Mouse (Mus musculus) ES-CJ7 (cell line): ENCODE results near the gene Trem2.

Experiments used
- DNase-seq: peaks from one replicate; pipeline ENCODE4 v3.0.0; 2011; ENCODE audit warnings: low read depth, low spot score

Trem2 gene

DNA sequence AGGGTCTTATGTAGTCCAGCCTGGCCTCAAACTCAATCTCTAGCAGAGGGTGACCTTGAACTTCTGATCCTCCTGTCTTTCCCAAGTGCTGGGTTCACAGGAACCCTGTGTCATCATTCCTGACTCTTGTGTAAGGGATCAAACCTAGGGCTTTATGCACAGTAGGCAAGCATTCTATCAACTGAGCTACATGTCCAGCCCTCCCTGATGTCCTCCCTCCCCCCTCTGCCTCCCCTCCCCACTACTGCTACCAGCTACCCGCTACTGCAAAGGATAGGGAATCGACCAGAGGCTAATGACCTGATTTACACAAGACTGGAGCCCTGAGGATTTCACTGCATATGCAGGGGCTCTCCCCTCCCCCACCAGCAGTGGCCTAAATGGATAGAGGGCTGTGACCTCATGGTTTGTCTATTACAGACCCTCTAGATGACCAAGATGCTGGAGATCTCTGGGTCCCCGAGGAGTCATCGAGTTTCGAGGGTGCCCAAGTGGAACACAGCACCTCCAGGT lies 4.5 kb downstream of the Trem2 start:
- DNase-seq: peak; percentile 86

DNA sequence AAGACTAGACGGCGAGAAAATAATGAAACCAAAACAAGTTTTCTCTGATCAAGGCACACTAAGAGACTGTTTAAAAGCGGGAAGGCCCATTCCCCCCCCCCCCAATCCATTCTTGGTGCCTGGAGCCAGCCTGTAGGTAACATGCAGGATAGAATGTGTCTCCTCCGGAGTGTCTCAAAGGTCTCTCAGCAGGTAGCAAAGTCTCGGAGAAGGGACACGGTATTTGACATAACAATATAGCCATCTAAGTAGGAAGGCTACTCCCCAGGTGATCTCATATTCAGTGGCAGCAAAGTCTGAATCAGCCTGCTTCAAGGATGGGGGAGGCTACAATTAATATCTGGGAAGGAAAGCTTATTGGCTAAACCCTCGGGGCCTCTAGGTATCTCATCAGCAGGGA lies 6.8 kb downstream of the Trem2 start:
- peak; percentile 57 for DNase-seq

DNA sequence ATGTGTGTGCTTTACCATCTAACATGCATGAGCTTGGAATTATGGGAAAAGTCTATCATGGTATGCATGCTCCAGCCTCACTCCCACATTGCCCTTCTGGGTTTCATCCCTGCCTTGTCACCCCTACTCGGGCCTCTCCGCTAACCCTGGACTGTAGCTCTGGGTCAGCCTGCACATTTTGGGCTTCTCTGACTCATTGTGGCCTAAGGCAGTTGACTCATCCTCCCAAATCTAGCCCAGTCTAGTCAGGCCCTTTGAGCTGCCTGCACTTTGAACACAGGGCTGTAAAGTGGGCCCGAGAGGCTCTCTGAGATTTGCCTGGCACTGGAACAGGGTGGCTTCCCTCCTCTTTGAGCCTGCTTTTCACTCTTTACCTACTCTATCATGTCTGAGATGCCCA lies 9.6 kb downstream of the Trem2 start:
- DNase-seq: no peak

DNA sequence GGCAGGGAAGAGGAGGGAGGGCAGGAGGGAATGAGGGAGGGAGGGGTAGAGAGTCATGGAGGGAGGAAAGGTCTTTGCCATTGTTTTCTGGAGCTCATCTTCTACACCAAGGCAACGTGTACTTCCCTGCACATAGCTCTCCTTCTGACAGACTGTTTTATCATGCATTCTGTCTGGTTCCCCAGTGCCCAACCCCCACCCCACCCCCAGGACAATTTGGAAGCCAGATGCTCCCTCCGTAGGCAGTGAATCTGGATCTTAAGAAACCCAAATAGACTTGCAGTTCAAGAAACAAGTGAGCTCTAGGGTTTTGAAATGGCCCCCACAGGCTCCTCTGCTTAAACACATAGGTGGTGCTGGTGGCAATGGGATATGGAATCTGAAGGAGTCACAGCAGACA lies 11.7 kb downstream of the Trem2 start:
- no peak for DNase-seq

DNA sequence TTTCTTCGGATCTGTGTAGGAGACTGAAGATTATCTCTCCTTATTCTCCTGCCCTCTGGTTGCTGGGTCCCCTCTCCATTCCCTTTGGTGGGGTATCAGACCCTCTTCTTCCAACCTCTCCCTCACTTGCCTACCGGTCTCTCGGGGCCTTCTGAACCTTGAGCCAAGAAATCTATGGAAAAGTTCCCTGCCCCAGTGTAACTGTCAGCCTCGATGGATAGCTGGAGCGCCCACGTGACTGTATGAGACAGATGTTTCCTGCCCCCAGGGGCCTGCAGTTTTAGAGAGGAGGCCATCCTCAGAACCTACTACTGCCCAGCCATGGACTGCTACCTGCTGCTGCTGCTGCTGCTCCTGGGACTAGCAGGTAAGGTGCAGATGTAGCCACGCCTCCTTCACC lies 13.4 kb downstream of the Trem2 start, which contains the start of gene Treml1:
TSS of gene Treml1 (plus strand) at position 301 of the 400 bp plus-strand sequence.
- DNase-seq: no peak

DNA sequence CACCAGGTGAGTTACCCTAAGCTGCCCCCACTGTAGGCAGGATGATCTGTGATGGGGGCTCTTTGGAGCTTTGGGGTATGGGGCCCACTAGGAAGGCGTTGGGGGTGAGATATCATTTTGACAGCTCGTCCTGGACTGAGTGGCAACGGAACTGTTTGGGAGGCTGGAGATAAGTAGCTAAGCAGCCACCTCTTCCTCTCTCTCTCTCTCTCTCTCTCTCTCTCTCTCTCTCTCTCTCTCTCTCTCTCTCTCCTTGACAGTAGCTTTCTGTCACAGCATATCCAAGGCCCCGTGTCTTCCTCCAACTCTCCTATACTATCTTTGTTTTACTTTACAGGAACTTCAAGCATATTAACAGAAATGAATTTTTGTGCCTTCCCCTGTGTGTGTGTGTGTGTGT lies 14.3 kb downstream of the Trem2 start:
- DNase-seq: no peak

DNA sequence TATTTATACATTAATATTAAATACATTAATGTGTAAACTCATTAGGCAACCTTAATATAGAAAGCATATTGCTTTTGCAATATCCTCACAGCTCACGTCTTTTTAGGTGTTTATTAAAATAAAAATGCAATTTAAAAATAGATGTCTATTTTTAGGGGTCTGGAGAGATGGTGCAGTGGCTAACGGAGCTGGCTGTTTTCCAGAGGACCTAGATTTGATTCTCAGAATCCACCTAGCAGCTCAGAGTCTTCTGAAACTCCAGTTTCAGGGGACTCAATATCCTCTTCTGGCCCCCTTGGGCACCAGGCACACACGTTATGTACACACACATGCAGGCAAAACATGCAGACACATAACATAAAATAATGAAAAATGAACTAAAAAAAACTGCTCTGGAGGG lies 16.1 kb downstream of the Trem2 start:
- no peak for DNase-seq

DNA sequence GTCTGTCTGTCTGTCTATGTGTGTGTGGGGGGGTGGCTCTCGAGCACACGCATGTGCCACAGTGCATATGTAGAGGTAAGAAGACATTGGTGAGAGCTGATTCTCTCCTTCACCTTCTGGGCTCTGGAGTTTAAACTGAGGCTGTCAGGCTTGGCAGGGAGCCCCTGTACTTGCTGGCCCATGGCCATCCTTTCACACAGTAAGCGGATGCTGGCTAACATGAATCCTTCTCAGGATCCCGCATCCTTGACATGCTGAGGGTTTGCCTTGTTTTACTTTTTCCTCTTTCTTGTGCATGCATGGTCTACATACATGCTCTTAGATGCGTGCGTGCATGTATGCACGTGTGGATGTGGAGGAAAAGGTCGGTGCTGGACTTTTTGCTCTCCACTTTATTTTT lies 16.8 kb downstream of the Trem2 start:
- DNase-seq: no peak

DNA sequence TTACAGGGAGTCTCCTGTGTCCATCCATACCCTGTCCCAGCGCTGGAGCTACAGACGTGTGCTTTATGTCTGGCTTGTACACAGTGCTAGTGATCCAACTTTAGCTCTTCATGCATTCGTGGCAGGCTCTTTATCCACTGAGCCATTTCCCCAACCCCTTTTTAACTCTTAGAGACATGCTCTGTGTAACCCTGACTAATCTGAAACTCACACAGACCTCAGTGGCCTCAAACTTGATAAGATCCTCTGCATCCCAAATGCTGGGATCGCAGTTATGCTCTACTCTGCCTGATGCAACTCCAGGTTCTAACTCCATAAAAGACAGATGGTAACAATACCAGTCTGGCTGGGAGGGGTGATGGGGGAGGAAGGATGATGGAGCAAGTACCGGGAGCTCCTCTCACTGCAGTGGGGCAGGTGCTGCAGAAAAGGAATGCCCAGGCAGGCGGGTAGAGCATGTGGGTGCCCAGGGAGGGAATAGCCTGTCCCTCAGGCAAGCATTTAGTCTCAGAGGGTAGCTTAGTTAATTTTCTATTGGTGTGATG lies 17.3 kb downstream of the Trem2 start:
- DNase-seq: no peak

DNA sequence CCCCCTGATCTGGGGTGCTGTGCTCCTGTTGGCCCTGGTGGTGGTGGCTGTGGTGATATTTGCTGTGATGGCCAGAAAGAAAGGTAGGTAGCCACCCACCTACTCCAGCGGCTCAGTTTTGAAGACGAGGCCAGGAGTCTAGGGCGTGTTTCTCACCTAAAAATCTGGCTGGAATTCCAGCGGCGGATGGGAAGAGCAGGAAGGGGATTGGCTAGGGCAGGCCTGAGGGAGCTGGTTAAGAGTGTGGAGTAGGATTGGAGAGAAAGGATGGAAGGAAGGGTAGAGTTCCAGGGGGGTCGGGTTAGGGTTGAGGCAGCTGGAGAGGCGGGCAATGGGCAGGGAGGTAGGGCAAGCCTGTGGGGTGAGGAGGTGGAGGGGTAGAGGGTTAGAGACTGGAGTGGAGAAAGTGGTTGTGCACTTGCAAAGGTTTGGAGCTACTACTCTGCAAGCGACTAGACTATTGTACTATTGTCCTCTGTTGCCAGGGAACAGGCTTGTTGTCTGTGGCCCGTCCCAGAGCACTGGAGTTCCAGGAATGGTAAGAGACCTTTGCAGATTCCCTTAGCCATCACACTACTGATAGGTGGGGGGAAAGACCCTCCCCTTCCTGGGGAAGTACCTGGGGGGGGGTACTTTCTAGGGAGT lies 19.4 kb downstream of the Trem2 start:
- DNase-seq: peak; percentile 35

DNA sequence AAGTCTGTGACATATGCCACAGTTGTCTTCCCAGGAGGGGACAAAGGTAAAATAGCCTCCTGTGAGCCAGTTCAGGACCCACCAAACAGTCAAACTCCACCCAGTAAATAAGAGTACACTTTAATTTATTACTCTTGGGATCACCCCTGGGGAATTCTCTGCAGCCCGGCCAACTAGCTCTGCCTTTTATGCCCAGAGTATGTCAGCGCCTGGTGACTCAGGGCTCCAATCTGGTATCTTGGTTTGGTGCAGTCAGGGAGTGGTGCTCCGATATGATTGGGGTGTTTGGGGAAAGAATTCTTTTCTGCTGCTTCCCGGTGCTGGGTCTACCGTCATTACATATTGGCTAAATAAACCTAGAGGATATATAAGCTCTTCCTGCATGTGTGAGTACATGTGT lies 20.6 kb downstream of the Trem2 start:
- DNase-seq: no peak

DNA sequence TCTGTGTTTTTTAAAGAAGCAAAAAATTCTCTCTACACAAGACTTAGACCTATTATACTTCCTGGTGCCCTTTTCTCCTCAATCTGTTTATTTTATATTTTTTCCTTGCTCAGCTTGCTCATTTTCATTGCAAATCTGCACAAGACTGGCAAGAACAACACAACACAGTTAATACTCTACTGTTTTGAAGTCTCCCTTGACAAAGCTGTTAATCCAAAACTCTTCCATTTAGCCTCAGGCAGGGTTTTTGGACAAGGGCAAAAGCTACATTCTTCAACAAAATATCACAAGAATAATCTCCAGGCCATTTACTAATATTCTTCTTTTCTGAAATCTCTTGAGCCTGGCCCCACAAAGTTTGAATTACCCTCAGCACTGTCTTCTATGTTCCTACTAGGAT lies 25.4 kb downstream of the Trem2 start:
- no peak for DNase-seq

DNA sequence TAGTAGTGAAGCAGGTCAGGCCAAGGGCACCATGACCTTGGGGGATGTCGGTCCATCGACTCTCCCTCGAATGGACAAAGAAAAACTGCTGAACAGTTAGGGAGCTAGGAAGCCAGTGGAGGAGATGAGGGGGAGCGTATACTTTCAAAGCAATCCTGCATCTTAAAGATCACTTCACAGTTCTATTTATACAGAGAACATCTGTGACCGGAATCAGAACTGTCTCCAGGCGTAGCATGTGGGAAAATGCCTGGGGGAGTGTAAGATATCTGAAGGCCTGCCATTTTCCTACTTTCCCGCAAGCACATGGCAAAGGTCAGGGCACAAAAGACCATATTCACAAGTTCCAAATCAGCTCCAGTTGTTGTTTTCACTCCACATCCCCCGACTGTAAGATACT lies 26.8 kb downstream of the Trem2 start:
- peak; percentile 34 for DNase-seq

DNA sequence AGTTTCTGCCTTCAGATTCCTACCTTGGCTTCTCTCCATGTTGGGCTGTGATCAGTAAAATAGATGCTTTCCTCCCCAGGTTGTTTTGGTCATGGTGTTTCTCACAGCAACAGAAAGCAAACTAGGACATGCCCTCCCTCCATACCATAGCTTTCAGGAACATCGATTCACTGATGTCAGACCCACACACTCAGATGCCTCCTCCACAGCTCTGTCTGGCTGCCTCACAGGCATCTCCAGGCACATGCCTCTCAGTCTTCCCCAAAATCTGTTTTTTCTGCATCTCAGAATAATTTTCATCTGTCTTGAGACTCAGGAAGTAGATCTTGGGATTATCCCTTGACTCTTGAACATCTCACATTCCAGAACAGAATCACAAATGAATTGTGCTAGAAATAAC lies 29.9 kb downstream of the Trem2 start:
- DNase-seq: no peak

DNA sequence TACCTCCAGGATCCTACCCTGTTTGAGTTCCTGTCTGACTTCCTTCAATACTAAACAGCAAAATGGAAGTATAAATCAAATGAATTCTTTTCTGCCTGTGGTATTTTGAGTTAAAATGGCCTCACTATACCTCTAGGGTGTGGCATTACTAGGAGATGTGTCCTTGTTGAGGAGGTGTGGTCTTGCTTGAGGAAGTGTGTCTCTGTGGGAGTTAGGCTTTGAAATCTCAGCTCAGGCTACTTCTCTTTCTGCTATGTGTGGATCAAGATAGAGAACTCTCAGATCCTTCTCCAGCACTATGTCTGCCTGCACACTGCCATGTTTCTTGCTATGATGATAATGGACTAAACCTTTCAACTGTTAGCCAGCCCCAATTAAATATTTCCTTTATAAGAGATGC lies 32.8 kb downstream of the Trem2 start:
- DNase-seq: no peak

DNA sequence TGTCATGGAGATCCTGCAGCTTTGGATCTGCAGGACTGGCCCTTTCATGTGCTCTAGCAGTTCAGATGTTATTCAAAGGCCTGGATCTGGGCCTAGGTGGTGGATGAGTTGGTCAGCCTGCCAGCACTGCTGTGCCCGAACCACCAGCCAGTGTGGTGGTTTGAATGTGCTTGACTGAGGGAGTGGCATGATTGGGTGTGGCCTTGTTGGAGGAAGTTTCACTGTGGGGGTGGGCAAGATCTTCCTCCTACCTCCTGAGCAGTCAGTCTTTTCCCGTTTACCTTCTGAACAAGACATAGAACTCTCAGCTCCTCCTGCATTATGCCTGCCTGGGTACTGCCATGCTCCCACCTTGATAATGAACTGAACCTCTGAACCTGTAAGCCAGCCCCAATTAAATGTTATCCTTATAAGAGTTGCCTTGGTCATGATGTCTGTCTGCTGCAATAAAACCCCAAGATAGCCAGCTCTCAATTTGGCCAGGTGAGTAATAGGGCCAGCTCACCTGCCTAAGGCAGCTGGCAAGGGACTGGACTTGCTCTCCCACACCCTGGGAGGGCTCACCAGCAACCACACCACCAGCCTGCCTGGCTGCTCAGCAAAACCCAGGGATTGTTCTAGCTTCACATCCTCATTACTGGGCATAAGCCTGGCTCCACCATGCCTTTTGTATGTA lies 39.7 kb downstream of the Trem2 start:
- DNase-seq: no peak

DNA sequence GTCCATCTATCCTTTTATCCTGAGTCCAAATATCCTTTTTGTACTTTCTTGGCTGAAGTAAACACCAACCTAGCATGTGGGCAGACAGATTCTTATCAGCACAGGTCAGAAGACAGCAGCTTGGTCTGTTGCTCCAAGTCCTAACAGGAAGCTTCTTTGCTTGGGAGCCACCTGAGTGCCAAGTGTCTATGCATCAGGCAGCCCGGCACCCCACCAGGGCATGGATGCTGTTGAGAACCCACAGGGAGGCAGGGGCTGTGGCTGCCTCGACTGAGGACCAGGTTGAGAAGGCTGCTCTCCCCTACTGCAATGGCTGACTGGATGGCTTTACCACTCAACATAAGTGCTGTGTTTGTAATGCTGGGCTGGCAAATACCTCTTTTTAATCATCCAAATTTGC lies 42.5 kb downstream of the Trem2 start:
- DNase-seq: no peak

DNA sequence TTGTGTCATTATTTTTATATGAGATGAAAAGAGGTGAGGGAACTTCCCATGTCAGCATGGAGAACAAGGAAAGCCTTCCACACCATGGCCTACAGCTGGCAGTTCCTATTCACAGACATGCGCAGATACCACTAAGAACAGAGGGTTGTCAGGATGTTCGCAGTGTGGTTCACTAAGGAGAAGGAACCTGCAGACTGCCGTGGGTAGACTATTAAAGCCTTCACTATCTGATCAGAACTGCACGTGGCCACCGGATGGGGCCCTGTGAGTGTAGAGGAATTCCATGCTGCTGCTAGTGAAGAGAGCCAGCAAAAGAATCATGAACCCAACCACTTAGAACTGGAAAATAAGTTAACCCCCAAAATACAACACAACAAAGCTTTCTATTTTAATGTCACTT lies 43.2 kb downstream of the Trem2 start:
- DNase-seq: no peak

DNA sequence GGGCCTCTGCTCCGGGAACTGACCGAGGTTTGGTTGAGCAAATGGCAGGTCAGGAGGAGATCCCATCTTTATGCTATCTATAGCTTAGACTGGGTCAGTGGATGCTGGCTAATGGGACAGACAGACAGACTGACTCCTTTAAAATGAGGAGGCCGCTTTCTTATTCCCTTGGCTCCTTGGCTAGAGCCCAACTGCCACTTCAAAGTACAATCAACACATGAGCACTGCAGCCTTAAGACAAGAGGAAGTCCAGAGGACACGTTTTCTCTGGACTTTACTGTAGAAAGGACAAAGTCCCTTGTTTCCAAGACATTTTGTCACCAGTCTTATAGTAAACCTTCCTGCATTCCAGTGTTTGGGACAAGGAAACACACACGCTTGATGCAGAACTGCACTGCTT lies 45.2 kb downstream of the Trem2 start:
- DNase-seq: no peak

DNA sequence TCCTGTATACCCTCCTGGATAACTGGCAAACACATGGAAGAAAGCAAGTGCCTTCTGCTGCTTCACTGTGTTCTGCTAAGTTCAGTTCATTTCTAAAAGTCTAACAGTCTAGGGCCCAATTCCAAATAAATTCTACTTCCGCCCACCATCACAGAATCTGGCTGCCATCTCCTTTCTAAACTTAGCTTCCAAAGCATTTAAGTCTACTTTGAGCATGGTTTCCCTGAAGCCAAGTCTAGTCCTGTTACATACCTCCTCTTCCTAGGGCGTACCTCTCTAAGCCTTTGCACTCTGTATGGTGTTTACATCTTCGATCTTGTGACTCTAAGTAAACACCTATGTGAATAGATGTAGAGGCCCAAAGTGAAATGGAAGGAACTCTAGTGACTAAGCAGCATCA lies 46.4 kb downstream of the Trem2 start:
- no peak for DNase-seq

DNA sequence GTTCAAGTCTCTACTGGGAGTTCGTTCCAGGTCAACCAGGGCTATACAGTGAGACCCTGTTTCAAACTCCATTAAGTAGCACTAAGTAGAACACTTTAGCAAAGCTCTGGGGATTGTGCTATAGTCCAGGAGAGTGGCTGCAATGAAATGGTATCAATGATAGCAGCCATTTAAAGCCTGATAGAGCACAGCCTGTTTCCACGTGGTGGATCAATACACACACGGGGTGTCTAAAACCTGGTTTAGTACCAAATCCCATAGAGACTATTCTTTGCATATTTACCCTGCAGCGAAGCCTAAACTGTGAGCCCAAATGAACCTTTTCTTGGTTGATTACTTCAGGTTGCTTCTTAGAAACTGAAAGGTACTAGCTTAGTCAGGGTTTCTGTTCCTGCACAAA lies 55.5 kb downstream of the Trem2 start:
- no peak for DNase-seq

DNA sequence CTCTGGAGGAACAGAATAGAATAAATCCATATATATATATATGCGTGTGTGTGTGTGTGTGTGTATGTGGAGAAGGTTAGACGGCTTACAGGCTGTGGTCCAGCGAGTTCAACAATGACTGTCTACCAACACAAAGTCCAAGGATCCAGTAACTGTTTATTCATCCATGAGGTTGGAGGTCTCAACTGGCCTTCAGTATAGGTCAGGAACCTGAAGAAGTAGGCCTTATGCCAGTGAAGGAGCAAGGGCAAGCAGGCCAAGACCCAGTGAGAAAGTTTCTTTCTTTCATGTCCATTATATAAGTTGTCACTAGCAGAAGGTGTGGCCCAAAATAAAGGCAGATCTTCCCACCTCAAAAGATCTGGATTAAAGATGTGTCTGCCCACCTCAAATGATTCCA lies 56.5 kb downstream of the Trem2 start:
- DNase-seq: no peak
